Mouse (Mus musculus): ENCODE results near the gene Chd6.

Chd6 gene

DNA sequence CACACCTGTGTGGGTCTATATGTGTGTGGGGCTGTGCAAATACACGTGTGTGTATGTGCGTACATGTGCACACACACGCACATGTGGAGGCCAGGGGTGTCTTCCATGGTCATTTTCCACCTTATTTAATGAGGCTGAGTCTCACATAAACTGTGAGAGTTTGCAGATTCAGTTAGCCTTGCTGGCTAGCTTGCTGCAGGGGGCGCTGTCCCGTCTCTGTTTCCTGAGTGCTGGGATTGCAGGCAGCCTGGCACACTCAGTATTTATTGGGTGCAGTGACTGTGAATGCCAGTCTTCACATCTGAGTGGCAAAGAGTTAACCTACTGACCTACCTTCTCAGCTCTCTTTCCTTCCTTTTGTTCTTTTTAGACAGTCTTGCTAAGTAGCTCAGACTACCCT lies 175.0 kb downstream of the Chd6 start:
- peak; percentile 24 for DNase-seq (ENCODE audit: low read depth, low spot score)

DNA sequence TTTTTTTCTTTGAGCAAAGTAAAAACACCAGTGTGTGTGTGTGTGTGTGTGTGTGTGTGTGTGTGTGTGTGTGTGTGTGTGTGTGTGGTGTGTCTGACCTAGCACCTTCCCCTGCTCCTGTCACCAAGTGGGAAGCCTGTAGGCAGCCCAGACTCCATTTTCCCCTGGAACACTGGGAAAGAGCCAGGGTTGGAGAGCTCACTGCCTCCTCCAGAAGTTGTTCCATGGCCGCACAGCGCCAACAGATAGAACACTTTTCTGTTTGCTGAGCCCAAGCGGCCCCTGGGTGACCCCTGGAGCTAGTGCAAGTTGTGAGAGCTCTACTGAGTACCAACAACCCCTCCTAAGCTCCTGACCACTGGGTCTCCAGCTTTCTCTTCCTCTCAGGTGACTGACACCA lies 175.9 kb downstream of the Chd6 start:
- no peak for DNase-seq (ENCODE audit: low read depth, low spot score)

DNA sequence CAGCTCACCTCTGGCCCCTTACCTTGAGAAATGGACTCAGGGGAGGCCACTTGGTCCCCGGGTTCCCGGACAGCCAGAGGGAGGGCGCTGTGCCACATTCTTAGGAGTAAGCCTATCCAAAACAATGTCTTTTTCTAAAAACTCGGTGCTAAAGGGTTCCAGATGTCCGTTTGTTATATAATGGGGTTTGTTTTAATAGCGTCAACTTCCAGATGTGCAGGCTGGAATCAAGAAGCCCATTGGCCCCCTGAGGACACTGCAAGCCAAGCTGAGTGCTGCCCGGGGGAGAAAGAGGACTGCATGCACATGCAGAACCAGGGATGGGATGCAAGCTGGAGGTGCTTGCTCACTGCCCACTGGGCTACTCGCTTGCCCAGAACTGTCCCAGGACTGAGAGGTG lies 176.6 kb downstream of the Chd6 start:
- DNase-seq (ENCODE audit: low read depth, low spot score) = no peak

DNA sequence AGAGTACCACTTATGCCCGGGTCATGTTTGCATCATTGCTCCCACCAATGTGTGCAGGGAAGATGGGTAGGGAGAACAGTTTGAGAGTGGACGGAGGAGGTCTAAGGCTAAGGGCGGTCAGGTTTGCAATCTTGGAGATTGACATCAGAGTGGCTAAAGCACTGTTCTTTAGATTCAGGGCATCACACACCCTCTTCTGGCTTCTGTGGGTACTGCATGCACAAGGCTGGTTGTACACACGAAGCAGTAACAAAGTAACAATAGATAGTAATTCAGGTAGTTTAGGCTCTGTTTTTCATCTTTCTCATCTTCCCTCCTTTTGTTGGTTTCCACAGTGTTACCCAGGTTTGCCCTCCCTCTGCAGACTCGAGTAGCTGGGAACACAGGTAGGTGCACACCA lies 177.5 kb downstream of the Chd6 start:
- peak; percentile 60 for DNase-seq (ENCODE audit: low read depth, low spot score)

DNA sequence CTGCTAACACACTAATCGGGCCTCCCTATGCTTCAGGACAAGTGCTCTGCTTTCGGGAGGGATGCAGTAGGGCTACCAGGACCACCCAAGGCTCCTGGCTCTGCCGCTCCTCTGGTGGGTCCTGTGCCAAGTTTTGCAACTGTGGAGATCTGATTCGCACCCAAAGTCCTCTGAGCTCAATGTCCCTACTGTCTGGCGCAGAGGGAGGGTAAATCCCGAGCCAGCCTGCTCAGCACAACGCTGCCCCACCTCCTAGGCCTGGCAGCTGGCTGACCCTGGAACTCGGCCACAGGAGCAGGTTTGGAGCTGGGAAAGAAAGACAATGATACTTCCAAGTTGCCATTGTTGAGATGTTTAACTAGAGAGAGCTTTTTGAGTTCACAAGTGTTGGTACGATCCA lies 183.7 kb downstream of the Chd6 start:
- no peak for DNase-seq (ENCODE audit: low read depth, low spot score)

DNA sequence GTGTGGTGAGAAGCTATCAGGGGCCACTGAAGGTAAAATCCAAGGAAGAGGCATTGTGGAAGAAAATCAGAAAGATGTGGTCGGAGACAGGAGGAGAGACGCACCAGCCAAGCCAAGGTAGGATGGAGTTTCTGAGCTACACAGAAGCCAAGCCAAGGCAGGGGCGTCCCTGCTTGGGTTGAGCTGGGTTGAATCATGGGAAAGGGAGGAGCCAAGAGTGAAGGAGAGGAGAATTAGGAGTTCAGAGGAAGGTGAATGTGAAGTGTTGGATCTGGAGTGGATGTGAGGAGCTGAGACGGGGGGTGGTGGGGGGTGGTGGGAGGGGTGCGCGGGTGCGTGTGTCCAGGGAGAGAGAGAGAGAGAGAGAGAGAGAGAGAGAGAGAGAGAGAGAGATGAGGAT lies 187.6 kb downstream of the Chd6 start:
- DNase-seq (ENCODE audit: low read depth, low spot score) = no peak

DNA sequence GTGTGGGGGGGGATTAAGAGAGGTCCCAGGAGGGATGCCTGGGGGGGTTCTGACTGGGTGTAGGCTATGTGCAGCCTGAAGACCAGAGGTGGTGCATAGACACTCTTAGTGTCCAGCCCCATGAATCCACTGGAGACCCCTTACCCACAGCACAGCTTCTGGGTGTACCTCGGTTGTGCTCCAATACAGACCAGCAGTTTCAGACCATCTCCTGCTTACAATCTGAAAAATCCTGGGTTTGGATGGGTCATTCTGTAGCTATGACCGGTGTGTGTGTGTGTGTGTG lies 190.0 kb downstream of the Chd6 start:
- no peak for DNase-seq (ENCODE audit: low read depth, low spot score)

- no peak for DNase-seq (ENCODE audit: low read depth, low spot score)
These were observed 190.5 kb downstream of the Chd6 start for GRCm38 (mm10) chr2:160918154-160918929.

- no peak for DNase-seq (ENCODE audit: low read depth, low spot score)
These were observed 191.6 kb downstream of the Chd6 start for GRCm38 (mm10) chr2:160917313-160917712.

- no peak for DNase-seq (ENCODE audit: low read depth, low spot score)
These were observed 192.2 kb downstream of the Chd6 start for GRCm38 (mm10) chr2:160916714-160917113.

GRCm38 (mm10) chr2:160915821-160916610 lies 192.9 kb downstream of the Chd6 start:
- DNase-seq (ENCODE audit: low read depth, low spot score) = no peak

DNA sequence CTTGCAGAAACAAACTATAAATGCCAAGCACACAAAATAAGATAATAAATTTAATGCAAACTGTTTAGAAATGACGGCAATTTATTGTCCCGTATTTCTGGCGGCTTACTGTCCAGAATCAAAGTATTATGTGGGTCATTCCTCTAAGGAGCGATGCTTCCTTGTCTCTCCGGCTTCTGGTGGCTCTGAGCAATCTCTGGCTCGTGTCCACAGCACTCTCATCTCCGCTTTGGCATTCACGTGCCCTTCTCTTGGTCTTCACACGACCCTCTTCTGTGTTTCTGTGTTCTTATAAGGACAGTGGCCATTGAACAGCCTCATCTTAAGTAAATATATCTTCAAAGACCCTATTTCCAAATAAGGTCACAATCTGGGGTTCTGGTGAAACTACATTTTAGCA lies 194.2 kb downstream of the Chd6 start:
- DNase-seq (ENCODE audit: low read depth, low spot score) = no peak

DNA sequence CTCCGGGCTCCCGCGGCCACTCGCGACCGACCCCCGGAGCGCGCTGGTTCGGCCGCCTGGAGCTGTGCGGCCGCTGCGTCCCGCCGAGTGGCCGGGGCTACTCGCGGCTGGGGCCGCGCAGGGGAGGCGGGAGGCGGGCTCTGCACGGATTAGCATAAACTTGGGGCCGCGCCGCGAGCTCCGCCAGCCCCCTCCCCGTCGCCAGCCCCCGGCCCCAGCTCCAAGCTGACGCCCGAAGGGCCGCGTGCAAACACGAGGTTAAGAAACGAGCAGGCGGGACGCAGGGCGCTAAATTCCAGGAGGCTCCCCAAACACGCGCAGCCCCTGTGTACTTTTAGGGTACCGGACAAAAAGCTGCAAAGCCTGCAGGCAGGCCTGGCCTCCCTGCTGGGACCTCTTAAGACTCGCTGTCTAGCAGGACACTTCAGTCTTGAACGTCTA lies 196.6 kb downstream of the Chd6 start, which contains the start of gene Emilin3:
Gene Emilin3 (minus strand): TSS at position 98 of the 441 bp plus-strand sequence.
- DNase-seq (ENCODE audit: low read depth, low spot score) = peak; percentile 40

- peak; percentile 28 for DNase-seq (ENCODE audit: low read depth, low spot score)
These were observed 197.2 kb downstream of the Chd6 start for GRCm38 (mm10) chr2:160911558-160912201.

GRCm38 (mm10) chr2:160910633-160911032 lies 198.2 kb downstream of the Chd6 start:
- no peak for DNase-seq (ENCODE audit: low read depth, low spot score)

DNA sequence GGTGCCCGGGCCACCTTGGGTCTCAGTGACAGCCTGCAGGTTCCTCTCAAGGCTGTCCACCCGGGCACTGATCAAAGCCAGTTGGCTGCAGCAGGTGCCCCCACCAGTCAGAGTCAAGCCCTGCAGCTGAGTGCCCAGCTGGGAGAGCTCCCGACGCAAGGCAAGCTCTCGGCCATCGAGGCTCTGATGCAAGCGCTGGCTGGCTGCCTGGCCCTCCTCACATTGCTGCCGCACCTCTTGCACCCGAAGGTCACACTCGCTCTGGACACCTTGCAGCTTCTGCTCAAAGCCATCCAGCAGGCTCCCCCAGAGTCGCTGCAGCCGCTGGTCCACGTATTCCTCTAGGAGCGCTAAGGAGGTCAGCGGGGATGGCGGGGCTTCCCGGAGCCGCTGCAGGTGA lies 200.3 kb downstream of the Chd6 start:
- DNase-seq (ENCODE audit: low read depth, low spot score) = no peak

DNA sequence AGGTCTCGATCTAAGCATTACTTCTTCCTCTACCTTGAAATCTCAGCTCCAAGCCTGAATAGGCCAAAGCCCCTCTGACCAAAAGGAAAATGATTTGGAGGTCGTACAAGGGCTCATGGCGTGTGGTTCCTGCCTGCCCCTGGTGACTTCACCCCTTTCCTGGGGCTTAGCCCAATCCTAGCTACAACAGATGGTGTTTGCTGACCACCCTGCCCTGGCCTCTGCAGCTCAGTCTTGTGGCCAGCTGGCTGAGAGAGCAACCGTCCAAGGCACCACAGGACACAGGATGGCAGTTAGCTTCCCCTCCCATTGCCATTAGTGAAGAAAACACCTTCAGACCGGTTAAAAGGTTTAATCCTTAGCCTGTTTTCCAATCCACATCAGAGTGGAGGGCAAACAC lies 202.8 kb downstream of the Chd6 start:
- DNase-seq (ENCODE audit: low read depth, low spot score) = no peak

- DNase-seq (ENCODE audit: low read depth, low spot score) = no peak
These were observed 203.6 kb downstream of the Chd6 start for GRCm38 (mm10) chr2:160905301-160905700.

DNA sequence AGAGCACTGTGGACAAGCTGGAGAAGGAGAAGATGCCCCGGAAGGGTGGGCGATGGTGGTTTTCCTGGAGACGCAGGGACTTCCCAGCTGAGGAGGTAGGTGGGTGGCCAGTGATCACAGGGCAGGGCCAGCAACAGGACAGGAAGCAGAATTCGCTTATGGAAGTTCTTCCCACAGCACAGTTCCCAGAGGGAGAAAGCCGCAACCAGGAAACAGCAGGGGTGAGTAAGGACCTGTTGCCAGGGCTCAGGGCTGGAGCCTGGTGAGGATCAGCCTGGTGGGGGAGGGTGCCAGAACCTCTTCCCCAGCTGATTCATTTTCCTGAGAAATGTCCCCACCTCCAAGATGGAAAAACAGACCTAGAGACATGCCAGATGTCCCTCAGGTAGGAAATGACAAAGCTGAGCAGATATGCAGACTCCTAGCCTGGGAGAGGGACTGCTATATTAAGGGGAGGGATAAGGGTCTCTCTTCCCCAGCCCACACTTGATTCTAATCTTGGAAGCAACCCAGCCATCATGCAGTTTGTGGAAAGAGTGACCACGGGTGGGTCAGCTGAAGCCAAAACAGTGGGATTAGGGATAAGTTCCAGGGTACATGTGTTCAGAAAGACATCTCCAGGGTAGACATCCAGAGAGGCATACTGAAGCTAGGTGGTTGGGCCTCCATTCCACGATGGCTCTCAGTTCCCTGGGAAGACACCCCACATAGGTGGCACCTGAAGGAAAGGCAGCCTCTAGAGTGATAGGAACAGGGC lies 207.0 kb downstream of the Chd6 start:
- DNase-seq (ENCODE audit: low read depth, low spot score) = no peak

Measured in R1 (cell line).